Mouse (Mus musculus): ENCODE data around the gene Adprh. TPM values are rescaled to one million over a fixed set of nuclear protein-coding genes. Genes with fewer than 3 reads are reported as not detected.
"Not testable (repeated sequence)": the region's sequence is repeated elsewhere in the genome, so short reads cannot be mapped to it uniquely, and the experiment has no call there.

Gene Adprh
- total RNA-seq, 2 experiments from 2014 or later: 25.5 to 27.6 TPM

DNA sequence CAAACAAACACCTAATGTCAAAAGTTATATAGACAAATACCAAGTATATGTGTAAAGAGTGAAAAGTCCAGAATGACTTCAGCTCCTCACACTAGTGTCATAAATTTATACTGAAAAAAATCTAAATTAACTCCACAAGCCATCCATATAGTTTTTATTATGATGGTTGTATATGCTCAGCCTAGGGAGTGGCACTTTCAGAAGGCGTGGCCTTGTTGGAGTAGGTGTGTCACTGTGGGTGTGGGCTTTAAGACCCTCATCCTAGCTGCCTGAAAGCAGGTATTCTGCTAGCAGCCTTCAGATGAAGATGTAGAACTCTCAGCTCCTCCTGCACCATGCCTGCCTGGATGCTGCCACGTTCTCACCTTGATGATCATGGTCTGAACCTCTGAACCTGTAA is 6.4 kb downstream of the Adprh start:
- DNase-seq: not testable (repeated sequence)
- intact Hi-C loops (cut with DNase I; ENCODE audit: low total_unique reads): loop anchor here (5.0 kb wide), 1 partner anchor 44 kb away; no protein-coding TSS in a partner anchor

DNA sequence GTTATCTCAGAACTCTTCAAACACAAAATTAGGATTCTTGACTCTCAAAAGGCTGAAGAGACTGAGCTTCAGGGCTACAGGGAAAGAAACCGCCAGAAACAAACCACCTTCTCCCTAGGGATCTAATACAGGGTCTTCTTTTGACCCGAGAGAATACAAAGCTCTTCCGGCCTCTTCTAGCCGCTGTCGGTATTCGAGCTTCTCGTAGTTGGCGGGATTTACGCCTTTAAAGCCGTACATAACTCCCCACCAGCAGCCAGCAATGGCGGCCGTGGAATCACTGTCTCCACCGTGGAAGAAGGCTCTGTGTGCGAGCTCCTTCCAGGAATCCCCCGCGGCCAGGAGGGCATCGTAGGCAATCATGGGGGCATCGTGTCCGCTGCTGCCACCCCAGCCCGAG is 6.9 kb downstream of the Adprh start:
- intact Hi-C loops (cut with DNase I; ENCODE audit: low total_unique reads): loop anchor here (5.0 kb wide), 1 partner anchor 43 kb away; no protein-coding TSS in a partner anchor
- no peak for DNase-seq

DNA sequence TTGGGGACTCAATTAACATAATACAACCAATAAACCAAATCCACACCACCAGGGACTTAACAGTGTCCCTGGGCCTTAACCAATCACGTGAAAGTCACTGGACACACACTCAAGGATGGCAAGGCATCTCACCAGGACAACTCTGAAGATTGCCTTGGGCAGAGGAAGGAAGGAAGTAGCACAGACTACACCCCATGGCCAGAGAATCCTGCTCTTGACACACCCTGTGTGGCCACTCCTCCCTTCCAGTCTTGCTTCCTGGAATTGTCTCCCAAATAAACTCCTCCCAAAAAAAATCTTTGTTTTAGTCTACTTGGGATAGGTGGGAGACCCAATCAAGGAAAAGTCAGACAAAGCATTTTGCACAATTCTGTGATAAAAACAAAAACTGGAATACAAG is 7.5 kb downstream of the Adprh start:
- intact Hi-C loops (cut with DNase I; ENCODE audit: low total_unique reads): loop anchor here (5.0 kb wide), 1 partner anchor 43 kb away; no protein-coding TSS in a partner anchor
- no peak for DNase-seq

DNA sequence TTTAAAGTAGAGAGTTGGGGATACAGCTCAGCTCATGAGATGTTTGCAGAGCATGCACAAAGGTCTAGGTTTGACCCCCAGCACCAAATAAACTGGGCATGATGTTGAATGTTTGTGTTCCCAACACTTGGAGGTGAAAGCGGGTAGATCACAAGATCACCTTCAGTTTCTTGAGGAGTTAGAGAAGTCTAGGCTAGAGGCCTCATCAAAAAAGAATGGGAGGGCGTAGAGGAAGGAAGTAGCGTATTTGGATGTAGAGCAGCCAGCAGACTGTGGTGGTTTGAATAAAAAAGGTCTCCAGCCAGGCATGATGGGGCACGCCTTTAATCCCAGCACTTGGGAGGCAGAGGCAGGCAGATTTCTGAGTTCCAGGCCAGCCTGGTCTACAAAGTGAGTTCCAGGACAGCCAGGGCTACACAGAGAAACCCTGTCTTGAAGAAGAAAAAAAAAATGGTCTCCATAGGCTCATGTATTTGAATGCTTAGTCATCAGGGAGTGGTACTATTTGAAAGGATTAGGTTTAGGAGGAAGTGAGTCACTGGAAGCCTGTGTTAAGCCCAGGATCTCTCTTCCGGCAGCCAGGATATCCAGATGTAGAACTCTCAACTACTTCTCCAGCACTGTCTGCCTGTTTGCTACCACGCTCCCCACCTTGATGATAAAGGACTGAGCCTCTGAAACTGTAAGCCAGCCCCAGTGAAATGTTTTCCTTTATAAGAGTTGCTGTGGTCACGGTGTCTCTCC is 8.6 kb downstream of the Adprh start:
- intact Hi-C loops (cut with DNase I; ENCODE audit: low total_unique reads): no loop called here
- no peak for DNase-seq

DNA sequence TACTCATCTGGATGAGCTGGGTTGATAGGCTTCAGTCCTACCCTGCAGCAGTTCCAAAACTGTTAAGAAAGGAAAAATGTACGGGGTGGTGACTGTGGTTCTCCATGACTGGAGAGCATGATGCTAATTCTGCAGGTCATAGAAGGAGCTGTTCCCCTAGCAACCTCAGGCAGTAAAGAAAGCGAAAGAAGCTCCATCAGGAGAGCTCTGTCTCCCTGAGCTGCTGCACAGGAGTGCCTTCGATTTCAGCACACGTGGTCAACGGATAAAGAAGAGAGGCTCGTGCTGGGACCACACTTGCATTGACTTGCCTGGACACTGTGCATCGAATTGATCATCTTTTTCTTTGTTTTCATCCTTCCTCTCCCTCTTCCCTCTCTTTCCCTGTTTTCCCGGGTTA is 10.3 kb downstream of the Adprh start:
- intact Hi-C loops (cut with DNase I; ENCODE audit: low total_unique reads): no loop called here
- no peak for DNase-seq

DNA sequence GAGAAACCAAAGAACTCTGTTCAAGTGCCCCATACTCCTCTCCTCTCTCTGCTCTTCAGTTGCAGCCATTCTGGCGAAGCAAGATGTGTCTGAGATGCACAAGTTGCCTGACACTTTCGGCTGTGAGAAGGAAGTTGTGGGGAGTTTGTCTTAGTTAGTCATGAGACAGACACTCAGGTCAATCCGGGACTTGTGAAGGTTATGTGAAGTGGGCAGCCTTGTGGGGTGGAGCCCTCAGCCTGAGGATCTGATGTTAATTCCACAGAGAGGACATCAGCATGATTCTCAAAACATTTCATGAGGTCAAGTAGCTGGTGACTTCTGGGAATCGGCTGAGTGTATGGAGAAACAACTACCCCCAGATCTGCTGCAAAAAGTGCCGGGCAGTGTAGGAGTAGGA is 10.9 kb downstream of the Adprh start:
- no peak for DNase-seq
- intact Hi-C loops (cut with DNase I; ENCODE audit: low total_unique reads): no loop called here

DNA sequence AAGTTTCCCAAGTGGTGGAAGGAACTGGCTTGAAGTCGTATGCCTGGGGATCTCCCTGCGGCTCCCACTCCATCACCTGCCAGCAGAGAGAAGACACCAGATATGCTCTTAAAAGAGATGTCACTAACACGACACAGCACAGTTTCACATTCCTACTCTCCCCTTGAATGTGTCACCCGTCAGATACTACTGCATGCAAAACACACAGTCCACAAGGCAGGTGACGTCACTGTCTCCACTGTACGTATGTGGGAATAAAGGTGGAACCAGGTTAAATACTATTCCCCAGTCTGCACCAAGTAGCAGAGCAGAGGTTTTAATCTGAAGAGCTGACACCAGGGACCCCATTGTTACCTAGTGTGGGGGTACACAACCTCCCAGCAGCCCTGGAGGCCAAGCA is 12.1 kb downstream of the Adprh start:
- no peak for DNase-seq
- intact Hi-C loops (cut with DNase I; ENCODE audit: low total_unique reads): no loop called here

DNA sequence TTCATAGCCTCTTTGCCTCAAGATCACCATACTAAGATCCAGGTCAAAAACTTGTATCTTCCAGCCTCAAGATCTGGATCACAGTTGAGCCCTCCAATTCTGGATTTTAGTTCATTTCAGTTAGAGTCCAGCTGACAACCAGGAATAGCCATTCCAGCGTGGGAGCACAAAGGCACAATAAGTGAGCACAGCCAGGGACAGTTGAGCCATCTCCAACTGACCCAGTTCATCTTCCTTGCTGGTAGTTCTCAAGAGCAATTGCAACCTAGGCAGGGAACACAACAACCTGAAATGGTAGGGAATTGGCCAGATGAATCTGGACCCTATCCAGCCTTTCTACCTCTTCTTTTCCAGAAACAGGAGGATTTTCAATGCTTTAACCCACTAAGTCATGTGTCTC is 13.3 kb downstream of the Adprh start:
- no peak for DNase-seq
- intact Hi-C loops (cut with DNase I; ENCODE audit: low total_unique reads): no loop called here

DNA sequence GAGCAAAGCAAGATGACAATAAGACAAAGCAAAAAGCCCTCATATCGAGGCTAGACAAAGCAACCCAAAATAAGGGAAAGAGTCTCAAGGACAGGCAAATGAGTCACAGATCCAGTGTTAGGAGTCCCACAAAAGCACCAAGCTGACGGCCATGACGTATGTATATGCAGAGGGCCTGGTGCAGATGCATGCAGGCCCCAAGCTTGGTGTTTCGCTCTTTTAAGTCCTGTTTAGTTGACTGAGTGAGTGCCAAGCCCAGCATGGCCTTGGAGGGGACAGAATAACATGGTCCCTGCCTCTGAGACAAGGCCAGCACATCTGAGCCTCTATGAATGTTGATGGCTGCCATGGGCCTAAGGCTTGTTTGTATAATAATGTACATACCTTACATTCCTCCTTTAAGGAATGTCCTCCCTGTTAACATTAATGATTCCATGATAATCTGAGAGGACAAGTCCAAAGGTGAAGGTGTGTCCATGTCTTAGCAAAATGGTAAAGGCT is 18.2 kb downstream of the Adprh start:
- intact Hi-C loops (cut with DNase I; ENCODE audit: low total_unique reads): no loop called here
- no peak for DNase-seq

DNA sequence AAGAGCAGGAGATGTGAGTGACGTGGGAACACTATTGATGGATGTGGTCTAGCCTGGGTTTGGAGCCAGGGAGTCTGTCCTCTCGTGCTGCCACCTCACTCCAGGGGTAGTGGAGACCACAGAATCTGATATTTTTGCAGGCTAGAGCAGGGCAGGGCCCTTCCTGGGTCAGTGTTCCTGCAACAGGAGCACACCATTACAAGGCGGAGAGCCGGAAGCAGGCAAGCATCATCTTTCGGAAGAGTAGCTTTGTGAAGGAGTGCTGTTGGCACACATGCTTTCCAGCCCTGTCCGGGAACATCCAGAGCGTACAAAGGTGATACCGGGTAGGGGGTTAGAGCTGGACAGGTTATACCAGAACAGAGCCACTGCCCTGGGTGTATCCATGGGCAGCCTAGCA is 19.0 kb downstream of the Adprh start:
- no peak for DNase-seq
- intact Hi-C loops (cut with DNase I; ENCODE audit: low total_unique reads): no loop called here

DNA sequence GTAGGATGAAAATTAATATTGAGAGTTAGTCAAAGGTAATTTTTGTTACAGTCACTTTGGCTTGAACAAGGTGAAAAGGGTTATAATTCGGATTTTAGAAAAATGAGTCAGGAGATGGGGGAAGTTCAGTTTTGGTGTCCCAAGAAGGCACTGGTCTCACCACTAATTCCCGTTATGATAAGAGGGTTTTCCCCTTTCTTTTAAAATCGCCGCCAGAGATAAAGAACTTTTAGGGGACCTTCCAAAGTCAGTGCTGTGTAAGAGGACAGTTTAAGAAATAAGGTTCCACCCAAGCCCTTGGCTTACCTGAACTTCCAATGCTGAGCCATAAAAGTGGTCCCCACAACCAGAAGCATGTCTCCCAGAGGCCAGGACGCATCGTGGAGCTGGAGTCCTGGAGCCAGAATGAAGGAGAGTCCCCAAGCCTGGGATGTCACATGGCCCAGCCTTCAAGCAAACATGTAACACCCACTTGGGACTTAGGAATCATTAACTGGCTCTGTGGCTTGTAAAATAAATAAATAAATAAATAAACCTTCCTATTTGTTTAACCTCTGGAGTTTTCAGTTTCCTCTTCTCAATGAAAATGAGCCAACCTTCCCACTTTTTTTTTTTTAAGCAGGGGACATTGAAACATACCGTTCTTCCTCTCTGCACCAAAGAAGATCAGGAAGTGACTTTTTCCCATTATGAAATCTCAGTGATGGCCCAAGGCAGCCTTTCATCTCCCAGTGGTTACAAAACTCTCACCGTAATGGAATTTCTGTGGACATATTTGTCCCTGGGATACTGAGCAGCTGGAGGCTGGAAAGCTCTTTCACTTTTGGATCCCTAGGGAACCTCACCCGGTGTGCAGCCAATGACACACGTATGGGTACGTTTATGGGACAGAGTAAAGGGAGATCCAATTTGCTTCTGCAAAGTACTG is 19.7 kb downstream of the Adprh start, which contains the start of gene Pla1a:
TSS of gene Pla1a (minus strand) at position 648 of the 928 bp plus-strand sequence.
- intact Hi-C loops (cut with DNase I; ENCODE audit: low total_unique reads): no loop called here
- no peak for DNase-seq

DNA sequence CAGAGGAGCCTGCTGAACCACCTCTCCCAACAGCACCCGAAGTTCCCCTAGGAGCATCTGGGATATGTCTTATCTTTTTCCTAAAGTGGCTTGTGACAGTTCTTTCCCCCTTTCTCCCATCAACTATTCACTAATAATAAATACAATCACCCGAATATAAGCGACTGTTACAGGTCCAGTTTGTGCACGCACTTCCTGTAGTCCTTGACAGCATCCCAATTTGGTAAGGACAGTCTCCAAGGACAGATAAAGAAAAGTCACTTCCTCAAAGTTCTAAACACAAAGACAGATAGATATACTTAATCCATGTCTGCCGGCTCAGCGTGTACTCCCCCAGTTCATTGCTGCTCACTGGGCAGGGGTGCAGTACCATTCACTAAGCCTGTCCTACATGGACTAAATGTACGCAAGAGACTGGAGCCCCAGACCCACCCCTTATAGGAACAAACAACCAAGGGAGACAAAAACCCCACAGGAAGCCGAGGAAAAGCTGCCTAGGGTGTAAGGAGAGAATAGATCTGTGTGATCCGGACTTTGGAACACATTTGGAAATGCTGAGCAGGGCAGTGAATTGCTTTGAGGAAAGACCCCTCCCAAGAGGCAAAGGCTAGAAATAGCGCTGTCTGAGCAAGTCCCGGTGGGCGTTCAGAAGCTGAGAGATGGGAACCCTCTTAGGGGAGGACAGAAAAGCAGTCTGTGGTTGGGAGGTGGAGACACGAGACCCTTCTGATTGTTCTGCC is 20.9 kb downstream of the Adprh start:
- intact Hi-C loops (cut with DNase I; ENCODE audit: low total_unique reads): no loop called here
- DNase-seq: no peak

DNA sequence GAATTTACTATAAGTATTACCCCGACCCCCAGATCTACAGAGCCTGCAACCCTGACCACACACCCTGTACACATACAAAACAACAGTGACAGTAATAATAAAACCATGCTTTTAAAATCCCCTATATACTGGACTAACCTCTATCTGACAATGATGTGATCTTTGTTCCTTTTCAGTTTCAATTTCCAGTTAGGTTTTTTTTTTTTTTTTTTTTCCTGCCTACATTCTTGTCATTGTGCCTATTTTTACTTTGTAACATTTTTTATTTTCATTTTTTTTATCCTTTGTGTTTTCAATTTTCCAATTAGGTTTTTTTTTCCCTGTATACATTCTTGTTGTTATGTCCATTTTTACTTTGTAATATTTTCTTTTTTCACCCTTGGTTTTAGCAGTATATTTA is 26.7 kb downstream of the Adprh start:
- no peak for DNase-seq
- intact Hi-C loops (cut with DNase I; ENCODE audit: low total_unique reads): no loop called here

DNA sequence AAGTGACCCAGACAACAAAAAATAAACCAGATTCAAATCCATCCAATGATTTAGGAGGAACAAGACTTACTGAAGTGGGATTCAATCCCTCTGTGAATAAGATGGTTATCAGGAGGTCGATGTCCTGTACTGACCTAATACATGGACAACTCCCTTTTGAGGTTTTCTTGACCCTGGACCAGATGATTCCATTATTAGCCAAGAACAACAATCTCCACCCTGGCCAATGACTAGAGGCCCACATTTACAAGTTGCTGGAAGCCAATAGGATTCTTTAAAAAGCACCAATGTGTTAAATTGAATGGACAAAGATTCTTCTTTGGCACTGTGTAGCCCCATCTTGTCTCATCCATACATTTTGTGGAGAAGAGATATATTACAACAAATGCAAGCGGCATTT is 27.1 kb downstream of the Adprh start:
- intact Hi-C loops (cut with DNase I; ENCODE audit: low total_unique reads): no loop called here

DNA sequence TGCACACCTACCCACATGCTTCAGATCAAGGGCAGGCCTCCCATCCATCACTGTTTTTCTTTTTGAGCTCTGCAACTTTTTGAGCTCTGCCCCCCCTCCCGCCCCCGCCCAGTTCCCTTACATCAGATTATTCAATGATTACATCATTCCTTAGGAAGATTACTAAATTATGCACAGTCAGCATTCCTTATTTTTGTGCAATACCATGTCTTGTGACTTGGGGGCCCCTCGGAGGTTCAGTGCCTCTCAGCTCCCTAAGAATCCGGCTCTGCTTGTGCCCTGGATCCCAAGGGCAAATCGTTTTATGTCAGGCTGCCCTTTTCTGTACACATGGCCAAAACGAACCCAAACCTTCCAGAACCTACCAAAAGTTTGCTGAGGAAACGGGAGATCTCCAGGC is 37.5 kb downstream of the Adprh start:
- no peak for DNase-seq
- intact Hi-C loops (cut with DNase I; ENCODE audit: low total_unique reads): no loop called here

More for the DNA sequence above, 27.1 kb downstream of the Adprh start:
- no peak for DNase-seq

DNA sequence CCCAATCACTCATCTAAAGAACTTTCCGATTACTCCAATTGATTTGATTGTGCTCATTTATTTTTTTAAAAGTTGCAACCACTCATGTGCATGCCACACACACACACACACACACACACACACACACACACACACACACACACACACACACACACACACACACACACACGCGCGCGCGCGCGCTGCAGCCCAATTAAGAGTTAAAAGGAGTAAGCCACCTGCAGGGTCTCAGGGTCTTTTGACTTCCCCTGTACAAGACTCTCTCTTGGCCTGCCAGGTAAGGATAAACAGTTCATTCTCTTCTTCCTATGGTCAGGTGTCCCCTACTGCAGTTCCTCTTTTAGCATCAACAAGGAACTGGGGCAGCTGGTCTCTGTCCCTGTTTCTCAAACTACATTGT is 44.1 kb downstream of the Adprh start:
- no peak for DNase-seq

DNA sequence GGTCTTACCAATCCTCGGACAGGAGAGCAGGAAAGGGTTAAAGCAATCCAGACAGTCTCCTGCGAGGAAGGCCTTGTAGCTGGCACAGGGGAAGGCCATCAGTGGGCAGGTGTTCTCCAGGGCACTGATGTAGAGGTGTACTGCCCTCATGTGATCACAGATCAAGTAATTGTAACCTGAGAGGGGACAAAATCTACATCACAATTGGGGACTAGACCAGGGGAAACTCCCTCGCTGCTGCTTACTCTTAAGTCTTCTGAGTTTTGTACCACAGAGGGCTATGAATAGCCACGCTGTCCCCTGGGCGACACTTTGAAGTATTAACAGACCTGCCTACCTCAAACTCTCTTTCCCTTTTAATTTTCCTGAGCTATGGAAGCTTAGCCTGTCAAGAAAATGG is 44.9 kb downstream of the Adprh start:
- intact Hi-C loops (cut with DNase I; ENCODE audit: low total_unique reads): no loop called here
- no peak for DNase-seq

More for the DNA sequence above, 44.1 kb downstream of the Adprh start:
- intact Hi-C loops (cut with DNase I; ENCODE audit: low total_unique reads): no loop called here

DNA sequence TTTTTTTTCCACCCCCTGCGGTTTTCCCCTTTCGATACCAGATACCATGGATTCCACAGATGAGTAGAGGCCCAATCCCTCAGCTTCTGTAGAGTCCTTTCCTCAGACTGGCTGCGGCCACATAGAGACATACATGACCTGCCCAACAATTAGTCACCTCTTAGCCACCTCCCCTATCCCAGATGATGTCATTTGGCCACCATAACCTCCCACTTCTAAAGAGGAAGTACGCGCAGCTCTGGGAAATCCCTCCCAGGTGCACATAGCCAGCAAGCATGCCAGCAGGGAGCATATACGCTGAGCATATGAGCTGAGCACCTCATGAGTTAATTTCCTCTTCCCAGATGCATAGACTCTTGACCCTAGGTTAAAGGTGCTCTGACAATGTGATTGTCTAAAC is 45.8 kb downstream of the Adprh start:
- DNase-seq: no peak
- intact Hi-C loops (cut with DNase I; ENCODE audit: low total_unique reads): no loop called here

DNA sequence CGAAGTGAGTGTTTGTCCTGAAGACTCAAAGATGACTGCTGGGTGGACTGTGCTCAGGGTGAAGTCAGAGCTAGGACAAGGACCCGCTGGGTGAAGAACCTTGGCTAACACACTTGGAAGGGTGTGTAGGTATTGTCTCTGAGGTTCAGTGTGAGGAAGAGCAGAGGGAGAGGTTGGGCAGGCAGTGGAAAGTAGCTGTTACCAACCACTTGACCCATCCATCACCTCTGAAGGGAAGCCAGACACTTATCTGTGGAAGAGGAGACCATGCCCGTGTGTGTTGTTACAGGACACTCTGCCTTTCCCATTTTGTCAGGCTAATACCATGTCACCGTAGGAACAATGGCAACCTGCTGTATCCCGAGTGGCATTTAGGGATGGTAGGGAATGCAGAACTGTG is 46.2 kb downstream of the Adprh start:
- intact Hi-C loops (cut with DNase I; ENCODE audit: low total_unique reads): no loop called here
- no peak for DNase-seq

DNA sequence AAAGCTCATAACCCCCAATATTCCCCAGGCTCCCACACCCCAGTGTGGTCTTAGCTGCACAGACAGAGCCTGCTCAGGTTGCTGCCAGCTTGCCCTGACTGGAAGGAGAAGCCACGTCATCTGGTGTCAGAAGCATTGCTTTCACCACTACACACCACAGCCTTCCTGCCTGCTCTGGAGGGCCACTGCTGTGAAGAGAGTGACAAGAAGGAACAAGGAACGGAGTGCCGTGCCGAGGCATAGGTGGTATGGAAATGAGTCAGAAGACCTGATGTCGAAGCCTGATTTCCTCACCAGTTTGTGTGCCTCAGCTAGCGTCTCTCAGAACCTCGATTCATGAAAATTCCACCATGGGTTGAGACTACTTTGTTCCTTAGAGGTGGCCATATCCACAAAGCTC is 48.9 kb downstream of the Adprh start:
- DNase-seq: no peak
- intact Hi-C loops (cut with DNase I; ENCODE audit: low total_unique reads): loop anchor here (5.0 kb wide), 1 partner anchor 44 kb away; no protein-coding TSS in a partner anchor

Data from gastrocnemius, postnatal 14 days (tissue).